Mouse (Mus musculus): ENCODE results near the gene Cep19.

DNA sequence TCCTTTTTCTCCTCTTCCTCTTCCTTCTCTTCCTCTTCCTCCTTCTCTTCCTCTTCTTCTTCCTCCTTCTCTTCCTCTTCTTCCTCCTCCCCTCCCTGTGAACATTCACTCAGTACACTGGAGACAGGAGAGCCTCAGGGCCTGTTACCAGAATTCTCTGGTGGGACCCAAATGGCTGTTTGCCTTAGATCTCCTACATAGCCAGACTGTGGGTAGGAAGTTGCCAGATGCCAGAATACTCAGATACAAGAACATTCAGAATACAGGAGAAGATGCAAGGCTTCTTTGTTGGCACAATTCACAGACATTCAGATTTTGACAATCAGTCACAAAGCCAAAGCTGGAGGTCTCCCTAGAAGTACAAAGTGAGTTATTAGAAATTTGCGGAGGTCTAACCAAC is 39.4 kb downstream of the Cep19 start:
- TF ChIP-seq CTCF (IDR thresholded peaks at IDR 0.05) (no peak), EP300 (IDR thresholded peaks at IDR 0.05) (no peak)
